Mouse (Mus musculus) liver, embryonic 12.5 days (tissue): ENCODE results near the gene Mcm5. TPM values are rescaled to one million over a fixed set of nuclear protein-coding genes. Genes with fewer than 3 reads are reported as not detected.

Source experiments
- ATAC-seq: fragments of 200-750 bp; cut with Nextera tagmentation; 2 replicates; pipeline ENCODE4 v1.8.0; 2017; ENCODE audit warnings: moderate number of reproducible peaks, mild to moderate bottlenecking, moderate library complexity
- H3K27ac ChIP-seq: fragments of 300-500 bp; sonication (generic); 2 replicates; pipeline ENCODE4 v1.5.1; 2016; ENCODE audit warnings: mild to moderate bottlenecking
- H3K27me3 ChIP-seq: fragments of 300-500 bp; sonication (generic); replicated peaks from 2 replicates; pipeline ENCODE4 v1.6.1; 2016; ENCODE audit warnings: mild to moderate bottlenecking, moderate library complexity
- H3K36me3 ChIP-seq: fragments of 300-500 bp; sonication (generic); 2 replicates; pipeline ENCODE4 v1.6.1; 2016; ENCODE audit warnings: mild to moderate bottlenecking, moderate library complexity
- H3K4me1 ChIP-seq: fragments of 300-500 bp; sonication (generic); 2 replicates; pipeline ENCODE4 v1.6.1; 2016
- H3K4me2 ChIP-seq: fragments of 300-500 bp; sonication (generic); 2 replicates; pipeline ENCODE4 v1.6.1; 2016; ENCODE audit warnings: mild to moderate bottlenecking, moderate library complexity
- H3K4me3 ChIP-seq: fragments of 300-500 bp; sonication (generic); 2 replicates; pipeline ENCODE4 v1.5.1; 2016; ENCODE audit warnings: mild to moderate bottlenecking, moderate library complexity
- H3K9ac ChIP-seq: fragments of 300-500 bp; sonication (generic); 2 replicates; pipeline ENCODE4 v1.6.1; 2016; ENCODE audit warnings: mild to moderate bottlenecking, moderate library complexity
- H3K9me3 ChIP-seq: fragments of 300-500 bp; sonication (generic); replicated peaks from 2 replicates; pipeline ENCODE4 v1.6.1; 2016; ENCODE audit warnings: mild to moderate bottlenecking, moderate library complexity
- WGBS: fragments of 180-500 bp; shearing (Covaris S2); methylation state at CpG from one replicate; pipeline ENCODE4 v1.1.7; 2016; ENCODE audit not compliant: insufficient replicate concordance; 5-methylcytosine and 5-hydroxymethylcytosine counted together
- polyA plus RNA-seq: library from polyadenylated mRNA; unstranded; fragments of >200 nt; fragmentation: Nextera tagmentation; extraction: Ambion mirVana; gene quantifications from 2 replicates; pipeline ENCODE4 v1.2.1, GENCODE M21; 2016

Gene Mcm5
- polyA plus RNA-seq, 1 experiment from 2014 or later, result 258 TPM

DNA sequence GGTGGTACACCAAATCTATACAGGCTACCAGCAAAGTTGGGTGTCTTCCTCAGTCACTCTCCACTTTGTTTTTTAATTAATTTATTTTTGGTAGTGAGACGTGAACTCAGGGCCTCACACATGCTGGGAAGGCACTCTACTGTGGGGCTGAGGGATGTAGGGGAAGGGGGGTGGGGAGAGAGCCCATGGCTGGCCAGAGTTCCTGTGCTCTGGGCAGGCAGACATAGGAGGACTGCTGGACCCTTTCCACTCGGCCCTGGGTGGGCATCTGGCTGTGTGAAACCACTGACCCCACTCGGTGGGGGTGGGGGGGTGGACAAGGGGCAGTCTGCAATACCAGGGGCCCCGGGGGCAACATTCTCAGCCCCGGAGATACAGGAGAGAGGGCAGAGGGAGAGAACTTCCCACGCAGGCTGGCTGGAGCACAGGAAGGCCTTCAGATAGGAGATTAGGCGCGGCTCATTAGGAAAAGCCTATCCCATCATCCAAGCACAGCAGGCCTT, 5.9 kb upstream of the Mcm5 start:
- Histone ChIP-seq H3K9ac (no peak overlapping the region), H3K4me1 (peaks cover 9% of the 10 kb centered on the region), H3K36me3 (0 out of 2 replicates have a peak, but pooled peaks cover 8% of the 10 kb centered on the region), H3K9me3 (no peaks in the 10 kb centered on the region), H3K4me2 (no peak overlapping the region), H3K27me3 (no peaks in the 10 kb centered on the region), H3K27ac (peak overlapping the region; percentile 34; the same call in 1 of the 2 replicates), H3K4me3 (no peak overlapping the region)
- no peak for ATAC-seq
- 46% methylated on average over 8 of the region's 8 CpGs for WGBS

DNA sequence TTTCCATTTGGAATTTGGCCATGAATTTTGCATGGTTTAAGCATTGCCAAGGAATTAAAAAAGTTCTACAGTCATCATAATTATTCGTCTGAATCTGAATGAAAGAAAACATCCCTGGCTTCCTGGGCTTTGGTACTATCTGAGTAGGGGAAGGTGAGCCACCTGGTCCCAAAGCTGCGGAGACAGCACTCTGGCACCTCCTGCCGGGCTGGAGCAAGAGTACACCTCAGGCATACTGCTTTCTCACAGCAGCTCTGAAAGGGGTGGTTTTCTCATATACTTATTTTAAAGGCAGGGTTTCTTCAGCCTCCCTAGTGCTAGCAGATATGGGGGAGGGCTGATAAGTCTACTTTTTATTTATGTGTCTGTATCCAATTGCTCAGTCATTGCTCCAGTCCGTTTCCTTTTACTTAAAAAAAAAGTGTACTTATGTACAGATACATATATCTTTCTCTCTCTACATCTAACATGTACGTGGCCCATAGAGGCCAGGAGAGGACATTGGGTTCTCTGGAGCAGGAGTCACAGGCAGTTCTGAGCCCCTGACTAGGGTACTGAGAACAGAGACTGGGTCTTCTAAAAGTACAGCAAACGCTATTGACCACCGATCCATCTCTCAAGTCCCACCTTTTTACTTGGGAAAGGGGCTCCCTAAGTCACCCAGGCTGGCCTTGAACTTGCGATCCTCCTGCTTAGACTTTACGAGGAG, 688 bp upstream of the Mcm5 start:
- WGBS, result 0% methylated on average over 9 of the region's 9 CpGs
- Histone ChIP-seq H3K9me3 (no peaks in the 10 kb centered on the region), H3K4me1 (peaks cover 42% of the 10 kb centered on the region), H3K27me3 (no peaks in the 10 kb centered on the region), H3K36me3 (peaks cover 36% of the 10 kb centered on the region), H3K4me2 (peak overlapping the region; percentile 73), H3K4me3 (peak overlapping the region; percentile 94), H3K27ac (peak overlapping the region; percentile 90), H3K9ac (peak overlapping the region; percentile 88)
- ATAC-seq, result peak; percentile 76

DNA sequence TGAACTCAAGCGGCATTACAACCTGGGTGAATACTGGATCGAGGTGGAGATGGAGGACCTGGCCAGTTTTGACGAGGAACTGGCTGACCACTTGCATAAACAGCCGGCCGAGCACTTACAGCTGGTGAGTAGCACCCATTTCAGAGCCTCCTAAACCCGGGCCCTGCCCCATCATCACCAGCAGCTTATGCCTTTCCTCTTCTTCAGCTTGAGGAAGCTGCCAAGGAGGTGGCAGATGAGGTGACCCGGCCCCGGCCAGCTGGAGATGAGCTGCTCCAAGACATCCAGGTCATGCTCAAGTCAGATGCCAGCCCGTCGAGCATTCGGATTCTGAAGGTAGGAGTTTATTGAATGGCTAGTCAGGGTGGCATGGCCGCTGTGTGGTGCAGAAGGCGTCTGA, 724 bp downstream of the Mcm5 start:
- WGBS, result 9% methylated on average over 13 of the region's 13 CpGs
- Histone ChIP-seq H3K9ac (peak overlapping the region; percentile 96), H3K9me3 (no peaks in the 10 kb centered on the region), H3K36me3 (peaks cover 51% of the 10 kb centered on the region), H3K27me3 (no peaks in the 10 kb centered on the region), H3K4me1 (peaks cover 49% of the 10 kb centered on the region), H3K4me2 (peak overlapping the region; percentile 76), H3K27ac (peak overlapping the region; percentile 74), H3K4me3 (peak overlapping the region; percentile 94)
- ATAC-seq, result no peak

DNA sequence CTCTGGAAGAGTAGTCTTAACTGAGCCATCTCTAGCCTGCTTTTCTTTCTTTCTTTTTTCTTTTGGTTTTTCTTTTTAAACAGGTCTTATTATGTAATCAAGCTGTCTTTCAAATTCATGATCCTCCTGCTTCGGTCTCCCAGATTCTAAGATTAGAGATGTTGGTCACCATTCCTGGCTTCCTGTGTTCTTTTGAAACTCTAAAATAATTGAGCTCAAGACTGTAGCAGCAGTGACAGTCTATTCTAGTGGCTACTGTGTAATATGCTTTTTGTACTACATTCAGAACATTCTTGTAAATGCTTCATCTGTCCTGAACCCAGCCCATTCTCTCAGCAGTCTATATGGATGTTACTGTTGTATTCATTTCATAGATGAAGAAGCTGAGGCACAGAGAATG, 9.1 kb downstream of the Mcm5 start:
- Histone ChIP-seq H3K4me2 (no peak overlapping the region), H3K27me3 (no peaks in the 10 kb centered on the region), H3K27ac (no peak overlapping the region), H3K4me3 (no peak overlapping the region), H3K9me3 (no peaks in the 10 kb centered on the region), H3K4me1 (peaks cover 9% of the 10 kb centered on the region), H3K9ac (no peak overlapping the region), H3K36me3 (peaks cover 100% of the 10 kb centered on the region)
- no peak for ATAC-seq
- 87% methylated on average over 1 of the region's 1 CpGs for WGBS

DNA sequence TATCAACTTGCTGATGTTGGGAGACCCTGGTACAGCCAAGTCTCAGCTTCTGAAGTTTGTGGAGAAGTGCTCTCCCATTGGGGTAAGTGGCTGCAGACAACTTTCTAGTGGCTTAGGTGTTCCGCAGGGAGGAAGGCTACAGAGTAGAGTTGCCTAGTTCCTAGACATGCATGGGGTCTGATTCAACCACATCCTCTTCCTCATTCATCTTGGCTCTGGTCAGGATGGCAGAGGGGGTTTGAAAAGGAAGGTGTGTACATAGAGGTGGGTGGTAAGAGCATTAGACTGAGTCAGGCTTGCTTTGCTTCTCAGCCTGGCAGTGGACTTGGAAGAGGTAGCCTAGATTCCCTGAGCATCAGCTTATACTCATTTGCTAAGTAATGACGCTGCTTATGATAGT, 9.9 kb downstream of the Mcm5 start:
- H3K4me3 ChIP-seq, result no peak overlapping the region
- H3K4me2 ChIP-seq, result no peak overlapping the region
- H3K27ac ChIP-seq, result no peak overlapping the region
- no peak for ATAC-seq
- 82% methylated on average over 2 of the region's 2 CpGs for WGBS
- H3K9me3 ChIP-seq, result no peaks in the 10 kb centered on the region
- H3K27me3 ChIP-seq, result no peaks in the 10 kb centered on the region
- H3K36me3 ChIP-seq, result peaks cover 100% of the 10 kb centered on the region
- no peak overlapping the region for H3K9ac ChIP-seq
- H3K4me1 ChIP-seq, result peaks cover under 1% of the 10 kb centered on the region; the same call in 1 of the 2 replicates

DNA sequence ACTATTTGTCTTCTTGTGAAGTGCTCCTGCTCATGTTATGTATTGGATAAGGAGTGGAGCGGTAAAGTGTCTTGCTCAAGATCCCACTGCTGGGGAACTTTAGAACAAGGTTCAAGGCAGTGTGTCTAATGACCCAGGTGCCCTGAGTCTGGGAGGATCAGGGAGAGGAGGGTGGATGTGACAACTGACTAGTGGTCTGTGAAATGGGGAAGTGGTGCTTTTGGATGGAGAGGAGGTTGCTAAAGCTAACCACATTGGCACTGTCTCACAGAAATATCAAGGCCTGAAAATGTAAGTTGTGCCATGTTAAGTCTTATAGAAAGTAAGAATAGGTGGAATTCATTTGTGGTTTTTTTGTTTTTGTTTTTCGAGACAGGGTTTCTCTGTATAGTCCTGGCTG, 10.4 kb downstream of the Mcm5 start:
- no peak overlapping the region for H3K4me3 ChIP-seq
- H3K4me2 ChIP-seq, result no peak overlapping the region
- no peak for ATAC-seq
- H3K27ac ChIP-seq, result no peak overlapping the region
- peaks cover 100% of the 10 kb centered on the region for H3K36me3 ChIP-seq
- H3K9me3 ChIP-seq, result no peaks in the 10 kb centered on the region
- no peaks in the 10 kb centered on the region for H3K27me3 ChIP-seq
- H3K4me1 ChIP-seq, result no peaks in the 10 kb centered on the region
- WGBS, result 90% methylated on average over 2 of the region's 2 CpGs
- H3K9ac ChIP-seq, result no peak overlapping the region

DNA sequence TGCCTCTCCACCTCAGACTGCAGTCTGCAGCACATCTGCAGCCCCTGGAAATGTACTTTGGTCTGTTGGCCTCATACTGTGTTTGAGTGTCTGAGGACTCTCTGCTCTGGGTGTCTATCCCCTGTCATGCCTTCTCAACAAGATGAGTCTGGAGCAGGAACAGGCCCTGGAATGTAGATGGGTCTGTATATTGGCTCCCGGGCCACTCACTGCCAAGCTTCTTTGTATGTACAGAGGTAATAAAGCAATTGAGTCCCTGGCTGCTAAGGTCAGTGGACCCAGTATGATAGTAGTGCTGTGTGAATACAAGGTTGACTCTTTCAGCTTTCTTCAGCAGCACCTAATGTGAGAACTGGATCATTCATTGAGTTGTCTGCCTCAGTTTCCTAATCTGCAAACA, 18.0 kb downstream of the Mcm5 start:
- Histone ChIP-seq H3K4me2 (no peak overlapping the region), H3K9ac (no peak overlapping the region), H3K9me3 (no peaks in the 10 kb centered on the region), H3K36me3 (peaks cover 98% of the 10 kb centered on the region), H3K4me1 (no peaks in the 10 kb centered on the region), H3K4me3 (no peak overlapping the region), H3K27me3 (no peaks in the 10 kb centered on the region), H3K27ac (no peak overlapping the region)
- 96% methylated on average over 1 of the region's 1 CpGs for WGBS
- no peak for ATAC-seq

DNA sequence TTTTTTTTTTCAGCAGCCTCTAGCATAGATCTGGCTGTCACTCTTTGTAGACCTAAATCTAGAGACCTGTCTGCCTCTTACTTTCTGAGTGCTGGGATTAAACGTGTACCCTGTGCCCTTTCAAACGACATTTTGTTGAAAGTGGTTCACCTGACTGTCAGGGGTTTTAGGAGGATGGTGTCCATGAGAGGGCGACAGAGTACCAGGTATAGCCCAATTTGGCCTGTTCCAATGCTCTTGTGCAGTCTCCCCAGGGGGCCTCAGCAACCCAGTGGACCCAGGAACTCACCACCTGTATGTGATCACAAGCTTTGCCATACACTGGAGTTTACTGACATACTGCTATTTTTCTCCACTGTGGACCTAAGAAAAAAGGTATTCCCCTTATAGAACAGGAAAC, 23.1 kb downstream of the Mcm5 start:
- no peak overlapping the region for H3K4me2 ChIP-seq

DNA sequence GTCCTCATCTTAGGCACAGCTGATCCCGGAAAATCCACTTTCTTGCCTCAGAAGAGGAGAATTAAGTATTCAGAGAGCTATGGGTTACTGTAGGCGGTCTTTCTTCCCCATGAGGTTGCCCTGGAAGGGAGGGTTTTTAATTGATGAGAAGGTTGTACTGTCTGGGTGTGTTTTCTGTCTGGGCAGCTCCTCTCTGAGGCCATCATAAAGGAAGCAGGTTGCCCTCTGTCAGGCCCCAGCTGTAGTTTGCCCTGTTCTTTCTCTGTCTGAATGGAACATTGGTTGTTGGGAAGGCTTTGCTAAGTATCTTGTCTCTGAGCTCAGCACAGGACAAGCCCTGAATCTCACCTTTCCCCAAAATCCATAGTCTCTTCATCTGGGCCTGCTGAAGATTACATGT, 24.0 kb downstream of the Mcm5 start:
- H3K27me3 ChIP-seq, result no peaks in the 10 kb centered on the region

More for the DNA sequence above, 23.1 kb downstream of the Mcm5 start:
- 18% methylated on average over 3 of the region's 3 CpGs for WGBS
- Histone ChIP-seq H3K27me3 (no peaks in the 10 kb centered on the region), H3K9ac (no peak overlapping the region), H3K9me3 (no peaks in the 10 kb centered on the region), H3K4me1 (peaks cover 25% of the 10 kb centered on the region), H3K36me3 (peaks cover 47% of the 10 kb centered on the region), H3K27ac (no peak overlapping the region), H3K4me3 (no peak overlapping the region)
- ATAC-seq, result 0 out of 2 replicates have a peak, but pooled peaks have one; percentile 26

DNA sequence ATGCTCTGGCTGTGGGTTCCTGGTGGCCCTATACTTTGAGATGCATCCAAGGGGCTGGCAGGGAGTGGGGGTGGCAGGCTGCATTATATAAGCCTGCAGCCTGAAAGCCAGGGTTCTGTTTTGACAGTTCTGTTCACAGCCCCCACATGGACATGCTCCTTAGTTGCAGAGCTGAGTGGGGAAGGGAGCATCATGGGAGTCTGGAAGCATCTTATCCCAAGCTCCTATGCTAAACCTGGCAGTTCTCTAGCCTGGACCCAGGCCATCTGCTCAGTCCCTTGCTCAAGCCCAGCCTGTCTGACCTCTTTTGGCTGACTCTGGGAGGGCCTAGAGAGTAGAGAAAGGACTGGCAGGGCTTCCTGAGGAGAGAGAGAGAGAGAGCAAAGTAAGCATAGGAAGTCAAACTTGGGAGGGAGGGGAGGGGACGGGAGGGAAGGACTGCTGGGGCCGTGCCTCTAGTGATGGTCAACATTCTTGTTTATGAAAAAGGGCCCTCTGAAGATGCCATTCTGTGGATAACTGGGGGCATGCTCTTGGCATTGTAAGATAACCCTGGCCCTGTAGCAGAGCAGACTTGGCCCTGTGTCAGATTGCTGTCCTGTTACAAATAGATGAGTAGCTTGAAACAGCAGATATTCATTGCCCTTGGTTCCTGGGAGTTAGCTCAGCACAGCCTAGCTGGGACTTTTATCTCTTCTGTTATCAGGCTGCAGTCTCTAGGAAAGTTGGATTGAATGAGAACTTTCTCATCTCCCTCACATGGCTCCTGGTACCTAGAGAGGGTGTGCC, 25.4 kb downstream of the Mcm5 start:
- 18% methylated on average over 2 of the region's 2 CpGs for WGBS
- ATAC-seq, result peak; percentile 20; the same call in 1 of the 2 replicates
- Histone ChIP-seq H3K9ac (no peak overlapping the region), H3K36me3 (peaks cover 24% of the 10 kb centered on the region), H3K4me3 (no peak overlapping the region), H3K4me2 (no peak overlapping the region), H3K27me3 (no peaks in the 10 kb centered on the region), H3K4me1 (peaks cover 25% of the 10 kb centered on the region), H3K9me3 (no peaks in the 10 kb centered on the region), H3K27ac (no peak overlapping the region)

More for the DNA sequence above, 24.0 kb downstream of the Mcm5 start:
- 76% methylated on average over 2 of the region's 2 CpGs for WGBS
- Histone ChIP-seq H3K4me1 (peaks cover 25% of the 10 kb centered on the region), H3K27ac (no peak overlapping the region), H3K9me3 (no peaks in the 10 kb centered on the region), H3K36me3 (peaks cover 38% of the 10 kb centered on the region), H3K4me3 (no peak overlapping the region), H3K9ac (no peak overlapping the region), H3K4me2 (no peak overlapping the region)
- ATAC-seq, result no peak

DNA sequence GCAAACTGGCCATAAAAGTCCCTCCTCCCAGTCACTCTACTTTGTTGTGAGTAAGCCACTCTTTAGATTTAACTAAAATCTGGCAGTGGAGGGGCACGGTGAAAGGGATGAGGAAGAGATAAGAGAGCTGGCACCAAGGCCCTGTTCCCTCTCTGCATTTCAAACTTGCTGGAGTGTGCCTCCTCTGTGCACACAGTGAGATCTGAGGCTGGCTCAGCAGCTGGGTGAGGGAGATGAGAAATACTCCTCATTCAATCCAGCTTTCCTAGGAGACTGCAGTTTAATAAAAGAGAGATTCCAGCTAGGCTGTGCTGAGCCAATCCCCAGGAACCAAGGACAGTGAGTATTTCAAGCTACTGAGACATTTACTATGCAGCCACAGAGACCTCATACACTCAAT, 26.4 kb downstream of the Mcm5 start:
- H3K27me3 ChIP-seq, result no peaks in the 10 kb centered on the region
- H3K9me3 ChIP-seq, result no peaks in the 10 kb centered on the region
- 0 out of 2 replicates have a peak overlapping the region, but pooled peaks have one; percentile 8 for H3K4me2 ChIP-seq
- no peak overlapping the region for H3K27ac ChIP-seq
- H3K9ac ChIP-seq, result no peak overlapping the region
- H3K36me3 ChIP-seq, result peaks cover 14% of the 10 kb centered on the region
- ATAC-seq, result no peak
- peaks cover 25% of the 10 kb centered on the region for H3K4me1 ChIP-seq
- no peak overlapping the region for H3K4me3 ChIP-seq
- 5% methylated on average over 1 of the region's 1 CpGs for WGBS

DNA sequence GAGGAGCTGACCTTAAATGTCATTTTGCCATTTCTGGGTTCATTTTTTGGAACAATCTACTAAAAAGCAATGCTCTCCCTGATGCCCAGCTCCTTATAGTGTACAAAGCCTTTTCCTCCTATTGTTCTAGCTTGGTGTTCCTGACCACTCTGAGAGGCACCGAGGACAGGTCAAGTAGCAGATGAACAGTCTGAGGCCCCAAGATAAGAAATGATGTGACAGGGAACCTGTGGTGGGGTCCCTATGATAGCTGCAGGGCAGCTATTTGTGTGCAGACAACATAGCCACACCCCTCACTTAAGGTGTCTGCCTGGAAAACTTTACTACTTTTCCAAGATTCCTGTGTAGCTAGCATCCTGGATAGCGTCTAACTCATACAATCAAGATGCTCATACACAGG, 26.9 kb downstream of the Mcm5 start:
- Histone ChIP-seq H3K4me3 (no peak overlapping the region), H3K27me3 (no peaks in the 10 kb centered on the region), H3K9ac (no peak overlapping the region), H3K27ac (no peak overlapping the region), H3K4me1 (peaks cover 25% of the 10 kb centered on the region), H3K36me3 (peaks cover 9% of the 10 kb centered on the region), H3K9me3 (no peaks in the 10 kb centered on the region), H3K4me2 (no peak overlapping the region)
- ATAC-seq, result peak; percentile 66; the same call in 1 of the 2 replicates
- WGBS, result 31% methylated on average over 2 of the region's 2 CpGs
